Mouse (Mus musculus) mouse embryonic stem cell (cell line): ENCODE results near the gene Lrrc28.

Source experiments
- in situ Hi-C, 2 experiments: fragments of 300-500 bp; cut with MboI; formaldehyde crosslinking; loops; 1 replicate in 1 of 2; 3 replicates in 1 of 2; pipeline ENCODE4 v1.14.3; 2019 to 2020; ENCODE audit warnings: low sequenced_read_pairs in 2 of 2, low pct_unique_long_range_greater_than_20kb in 1 of 2, mixed read lengths in 1 of 2; ENCODE audit not compliant: unreplicated experiment in 1 of 2

The Lrrc28 gene

DNA sequence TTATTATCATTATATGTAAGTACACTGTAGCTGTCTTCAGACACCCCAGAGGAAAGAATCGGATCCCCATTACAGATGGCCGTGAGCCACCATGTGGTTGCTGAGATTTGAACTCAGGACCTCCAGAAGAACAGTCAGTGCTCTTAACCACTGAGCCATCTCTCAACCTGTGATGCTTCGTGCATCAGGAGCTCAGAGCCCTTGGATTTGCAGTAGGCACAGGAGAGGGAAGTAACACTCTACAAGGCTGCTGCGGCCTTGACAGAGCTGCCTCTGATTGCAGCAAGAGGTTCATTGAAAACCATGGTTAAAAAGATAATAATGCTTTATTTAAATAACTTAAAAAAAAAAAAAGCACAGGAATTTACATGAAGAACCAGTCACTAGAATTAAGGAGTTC lies 3.3 kb upstream of the Lrrc28 start:
- in situ Hi-C loops = loop anchor here (25.0 kb wide), 4 partner anchors 286 to 961 kb away; partner anchors contain the start of genes Mef2a (in 2 of the 2), Adamts17 (in 1 of the 2), Asb7 (in 1 of the 2) and Lins1 (in 1 of the 2)

DNA sequence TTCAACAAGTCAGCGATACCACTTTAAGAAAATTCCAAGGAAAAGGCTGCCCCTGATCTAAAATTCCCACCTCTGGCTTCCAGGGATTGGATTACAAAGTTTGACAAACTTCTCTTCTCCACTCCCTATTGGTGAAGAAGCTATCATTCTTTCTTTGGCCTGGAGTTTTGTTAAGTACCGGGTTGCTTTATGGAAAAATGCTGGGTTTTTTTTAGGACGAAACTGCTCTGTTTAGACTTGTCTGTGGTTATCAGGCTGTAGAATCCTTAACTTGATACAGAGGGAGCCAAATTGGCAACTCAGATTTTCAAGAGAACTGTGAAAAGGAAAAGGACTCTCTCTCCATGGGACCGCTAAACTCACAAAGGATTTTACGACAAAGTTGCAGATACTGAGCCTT lies 2.2 kb upstream of the Lrrc28 start, which contains the start of gene Ttc23:
TSS of gene Ttc23 (plus strand) at position 134 of the 400 bp plus-strand sequence.
- in situ Hi-C loops = loop anchor here (25.0 kb wide), 4 partner anchors 285 to 960 kb away; partner anchors contain the start of genes Mef2a (in 2 of the 2), Adamts17 (in 1 of the 2), Asb7 (in 1 of the 2) and Lins1 (in 1 of the 2)

DNA sequence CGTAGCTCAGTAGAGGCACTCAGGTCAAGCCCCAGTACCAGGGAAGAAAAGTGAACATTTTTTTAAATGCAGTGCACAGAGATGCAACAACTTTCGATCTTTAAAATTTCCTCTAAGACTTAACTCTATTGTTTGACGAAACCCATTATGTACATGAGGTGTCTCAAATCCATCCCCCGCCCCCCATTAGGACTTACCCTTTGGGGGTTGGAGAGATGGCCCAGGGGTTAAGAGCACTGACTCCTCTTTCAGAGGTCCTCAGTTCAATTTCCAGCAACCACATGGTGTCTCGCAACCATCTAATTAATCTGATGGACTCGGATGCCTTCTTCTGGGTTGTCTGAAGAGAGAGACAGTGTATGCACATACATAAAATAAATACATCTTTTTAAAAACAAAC lies 1.1 kb upstream of the Lrrc28 start:
- in situ Hi-C loops = loop anchor here (25.0 kb wide), 4 partner anchors 284 to 959 kb away; partner anchors contain the start of genes Mef2a (in 2 of the 2), Adamts17 (in 1 of the 2), Asb7 (in 1 of the 2) and Lins1 (in 1 of the 2)

DNA sequence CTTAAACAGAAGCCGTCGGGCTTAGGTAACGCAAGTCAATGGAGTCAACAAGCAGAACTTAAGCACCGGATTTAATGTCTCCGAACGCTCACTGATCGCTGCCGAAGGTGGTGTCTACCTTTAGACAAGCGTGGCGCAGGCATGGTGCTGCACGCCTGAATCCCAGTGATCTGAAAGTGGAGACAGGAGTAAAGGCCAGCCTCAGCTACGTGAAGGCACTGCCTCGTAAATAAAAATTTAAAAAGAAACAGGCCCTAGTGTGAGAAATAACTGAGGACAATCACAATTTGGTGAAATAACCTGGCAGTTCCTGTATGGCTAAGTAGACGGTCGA lies 580 bp upstream of the Lrrc28 start:
- in situ Hi-C loops = loop anchor here (25.0 kb wide), 4 partner anchors 283 to 958 kb away; partner anchors contain the start of genes Mef2a (in 2 of the 2), Adamts17 (in 1 of the 2), Asb7 (in 1 of the 2) and Lins1 (in 1 of the 2)

GRCm38 (mm10) chr7:67644291-67644690 lies 777 bp downstream of the Lrrc28 start:
- in situ Hi-C loops = loop anchor here (25.0 kb wide), 4 partner anchors 282 to 957 kb away; partner anchors contain the start of genes Mef2a (in 2 of the 2), Adamts17 (in 1 of the 2), Asb7 (in 1 of the 2) and Lins1 (in 1 of the 2)

GRCm38 (mm10) chr7:67642955-67643354 lies 2.1 kb downstream of the Lrrc28 start:
- in situ Hi-C loops = loop anchor here (25.0 kb wide), 4 partner anchors 281 to 956 kb away; partner anchors contain the start of genes Mef2a (in 2 of the 2), Adamts17 (in 1 of the 2), Asb7 (in 1 of the 2) and Lins1 (in 1 of the 2)

DNA sequence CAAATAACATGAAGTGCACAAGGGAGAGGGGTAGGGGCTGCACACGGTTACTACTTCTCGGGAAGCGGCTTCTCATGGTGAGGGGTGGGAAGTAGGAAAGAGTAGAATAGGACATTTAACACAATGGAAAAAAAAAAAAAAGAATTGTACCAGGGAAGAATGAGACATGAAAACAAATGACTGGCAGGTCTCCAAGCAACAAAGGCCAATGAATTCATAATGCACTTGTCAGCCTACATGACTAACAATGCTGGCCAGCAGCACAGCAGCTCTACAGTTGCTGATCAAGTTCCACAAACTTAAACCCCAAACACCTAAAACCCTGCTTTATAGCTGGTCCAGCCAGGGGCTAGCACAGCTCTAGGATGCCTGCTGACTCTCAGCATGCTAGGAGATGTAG lies 6.1 kb downstream of the Lrrc28 start:
- in situ Hi-C loops = loop anchor here (10.0 to 25.0 kb wide), 6 partner anchors 277 to 952 kb away; partner anchors contain the start of genes Mef2a (in 2 of the 2), Adamts17 (in 1 of the 2), Asb7 (in 1 of the 2) and Lins1 (in 1 of the 2)

GRCm38 (mm10) chr7:67636161-67636560 lies 8.9 kb downstream of the Lrrc28 start:
- in situ Hi-C loops = loop anchor here (10.0 to 25.0 kb wide), 6 partner anchors 274 to 949 kb away; partner anchors contain the start of genes Mef2a (in 2 of the 2), Adamts17 (in 1 of the 2), Asb7 (in 1 of the 2) and Lins1 (in 1 of the 2)

- in situ Hi-C loops = loop anchor here (10.0 to 25.0 kb wide), 6 partner anchors 272 to 947 kb away; partner anchors contain the start of genes Mef2a (in 2 of the 2), Adamts17 (in 1 of the 2), Asb7 (in 1 of the 2) and Lins1 (in 1 of the 2)
These were observed 10.9 kb downstream of the Lrrc28 start for GRCm38 (mm10) chr7:67634210-67634609.

DNA sequence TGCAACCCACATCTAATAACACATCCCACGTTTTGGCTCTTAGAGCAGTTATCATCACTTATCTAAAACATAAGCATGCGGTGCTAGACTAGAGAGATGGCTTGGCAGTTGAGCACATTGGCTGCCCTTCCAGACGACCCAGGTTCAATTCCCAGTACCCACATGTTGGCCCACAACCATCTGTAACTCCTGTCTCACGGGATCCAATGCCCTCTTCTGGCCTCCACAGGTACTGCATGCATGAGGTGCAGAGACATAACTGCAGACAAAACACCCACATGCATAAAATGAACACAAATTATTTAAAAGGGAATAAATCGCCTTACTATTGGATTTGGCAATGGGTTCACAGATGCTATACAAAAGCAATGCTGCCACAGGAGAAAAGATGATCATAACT lies 12.7 kb downstream of the Lrrc28 start:
- in situ Hi-C loops = loop anchor here (10.0 to 25.0 kb wide), 6 partner anchors 270 to 945 kb away; partner anchors contain the start of genes Mef2a (in 2 of the 2), Adamts17 (in 1 of the 2), Asb7 (in 1 of the 2) and Lins1 (in 1 of the 2)

GRCm38 (mm10) chr7:67630817-67631216 lies 14.3 kb downstream of the Lrrc28 start:
- in situ Hi-C loops = loop anchor here (10.0 to 25.0 kb wide), 6 partner anchors 269 to 944 kb away; partner anchors contain the start of genes Mef2a (in 2 of the 2), Adamts17 (in 1 of the 2), Asb7 (in 1 of the 2) and Lins1 (in 1 of the 2)

DNA sequence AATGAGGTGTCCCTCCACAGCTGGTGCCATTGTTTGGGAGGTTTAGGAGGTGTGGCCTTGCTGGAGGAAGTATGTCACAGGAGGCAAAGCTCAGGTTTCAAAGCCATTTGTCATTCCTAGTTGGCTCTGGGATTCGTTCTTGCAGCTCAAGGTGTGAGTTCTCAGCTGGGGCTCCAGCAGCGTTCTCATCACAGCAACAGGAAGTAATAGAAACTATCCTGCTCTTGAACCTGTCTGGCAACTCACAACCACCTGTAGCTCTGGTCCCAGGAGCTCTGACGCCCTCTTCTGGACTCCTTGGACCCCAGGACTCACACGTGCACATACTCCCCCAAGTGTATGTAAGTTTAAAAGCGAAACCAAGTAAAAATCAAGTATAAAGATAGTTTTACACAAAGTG lies 15.4 kb downstream of the Lrrc28 start:
- in situ Hi-C loops = loop anchor here (10.0 to 25.0 kb wide), 6 partner anchors 267 to 942 kb away; partner anchors contain the start of genes Mef2a (in 2 of the 2), Adamts17 (in 1 of the 2), Asb7 (in 1 of the 2) and Lins1 (in 1 of the 2)

- in situ Hi-C loops = loop anchor here (25.0 kb wide), 4 partner anchors 264 to 939 kb away; partner anchors contain the start of genes Mef2a (in 2 of the 2), Adamts17 (in 1 of the 2), Asb7 (in 1 of the 2) and Lins1 (in 1 of the 2)
These were observed 18.4 kb downstream of the Lrrc28 start for GRCm38 (mm10) chr7:67626671-67627070.

GRCm38 (mm10) chr7:67622151-67622550 lies 22.9 kb downstream of the Lrrc28 start:
- in situ Hi-C loops = loop anchor here in 1 of 2 experiments (25.0 kb wide), 1 partner anchor 110 kb away; no protein-coding TSS in a partner anchor

DNA sequence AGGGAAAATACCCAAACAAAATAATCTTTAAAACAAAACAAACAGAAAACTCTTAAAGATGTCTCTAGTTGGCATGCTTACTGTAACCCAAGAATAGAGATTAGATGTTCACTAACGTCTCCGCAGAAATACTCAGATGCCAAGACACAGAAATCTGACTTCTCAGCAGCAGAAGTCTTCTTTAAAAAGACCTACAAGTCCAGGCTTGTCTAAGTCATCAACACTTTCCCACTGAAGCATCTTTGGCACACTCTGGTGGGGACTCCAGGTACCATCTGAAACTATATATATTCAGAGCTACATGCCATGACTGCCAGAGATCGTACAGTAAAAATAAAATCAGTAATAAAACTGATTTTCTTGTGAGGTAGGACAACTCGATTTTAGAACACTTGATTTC lies 25.2 kb downstream of the Lrrc28 start:
- in situ Hi-C loops = loop anchor here in 1 of 2 experiments (25.0 kb wide), 1 partner anchor 108 kb away; no protein-coding TSS in a partner anchor

DNA sequence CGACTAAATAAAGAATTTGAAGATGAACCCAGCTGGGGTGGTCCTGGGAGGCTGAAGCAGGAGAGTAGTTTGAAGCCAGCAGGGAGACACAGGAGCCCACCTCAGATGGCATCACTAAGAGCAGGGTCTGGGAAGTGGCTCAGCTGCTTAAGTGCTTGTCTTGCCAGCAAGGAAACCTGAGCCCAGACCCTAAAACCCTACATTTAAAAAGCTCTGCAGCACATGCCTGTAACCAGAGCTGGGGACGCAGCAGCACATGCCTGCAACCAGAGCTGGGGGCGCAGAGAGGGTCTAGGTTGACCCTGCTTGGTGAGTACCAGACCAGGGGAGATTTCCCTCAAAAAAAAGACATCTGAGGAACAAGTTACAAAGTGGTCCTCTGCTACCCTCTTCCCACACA lies 26.8 kb downstream of the Lrrc28 start:
- in situ Hi-C loops = loop anchor here in 1 of 2 experiments (25.0 kb wide), 1 partner anchor 106 kb away; no protein-coding TSS in a partner anchor

GRCm38 (mm10) chr7:67617646-67618045 lies 27.4 kb downstream of the Lrrc28 start:
- in situ Hi-C loops = loop anchor here in 1 of 2 experiments (25.0 kb wide), 1 partner anchor 105 kb away; no protein-coding TSS in a partner anchor

GRCm38 (mm10) chr7:67616890-67617289 lies 28.2 kb downstream of the Lrrc28 start:
- in situ Hi-C loops = loop anchor here in 1 of 2 experiments (25.0 kb wide), 1 partner anchor 105 kb away; no protein-coding TSS in a partner anchor
